Mouse (Mus musculus): ENCODE data around the gene Clmn. TPM values are rescaled to one million over a fixed set of nuclear protein-coding genes. Genes with fewer than 3 reads are reported as not detected.

Clmn gene
- total and polyA plus RNA-seq, 3 experiments: not detected

DNA sequence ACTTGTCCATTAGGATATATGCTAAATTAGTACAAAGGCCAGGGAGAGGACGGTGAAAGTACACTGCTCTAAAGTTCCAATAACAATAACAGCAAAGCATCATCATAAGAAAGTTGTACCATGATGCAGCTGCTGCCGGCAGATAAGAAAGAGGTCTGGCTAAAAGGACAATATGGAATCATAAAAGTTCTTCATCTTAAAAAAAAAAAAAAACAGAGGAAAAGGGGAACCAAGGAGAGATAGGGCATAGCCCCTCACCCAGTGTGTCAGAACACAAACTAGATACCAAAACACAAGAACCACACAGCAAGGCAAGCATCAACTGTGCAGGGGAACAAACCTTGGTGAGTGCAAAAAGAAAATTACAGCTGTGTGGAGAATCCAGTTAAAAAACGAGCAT, 27.4 kb upstream of the Clmn start:
- H3K4me1 ChIP-seq (ENCODE audit: control insufficient read depth in 1 of 2, insufficient read depth in 2 of 2, low read length in 2 of 2): no peaks in the 10 kb centered on the region; a peak in 1 of 4 replicates
- no peaks in the 10 kb centered on the region for H3K36me3 ChIP-seq (ENCODE audit: control insufficient read depth in 1 of 2, insufficient read depth in 2 of 2, low read length in 2 of 2)
- no peaks in the 10 kb centered on the region for H3K27me3 ChIP-seq (ENCODE audit: control insufficient read depth in 1 of 2, insufficient read depth in 2 of 2, low read length in 2 of 2)
- DNase-seq (ENCODE audit: low read depth, low spot score): peak; percentile 53
- H3K27ac ChIP-seq (ENCODE audit: control insufficient read depth, low read depth, low read length): peak overlapping the region; percentile 13; the same call in 1 of the 2 replicates
- TF ChIP-seq ZNF384 (IDR thresholded peaks at IDR 0.05; ENCODE audit: low read depth, low read length): peak; percentile 93
- TF ChIP-seq EP300 (IDR thresholded peaks at IDR 0.05; ENCODE audit: low read depth in 1 of 2, low read length in 2 of 2): peak; percentile 54 to 64; a peak in 3 of 4 replicates
- peak; percentile 91 for TF ChIP-seq TAL1 (IDR thresholded peaks at IDR 0.05; ENCODE audit: low read length)
- TF ChIP-seq TCF12 (IDR thresholded peaks at IDR 0.05; ENCODE audit: low read depth, low read length): peak; percentile 61
- TF ChIP-seq GATA1 (IDR thresholded peaks at IDR 0.05; ENCODE audit: low read depth, low read length): peak; percentile 40
- TF ChIP-seq ETS1 (IDR thresholded peaks at IDR 0.05; ENCODE audit: low read depth, low read length): peak; percentile 35; the same call in 1 of the 2 replicates
- no peak; the same call in 1 of the 2 replicates for TF ChIP-seq SIN3A (IDR thresholded peaks at IDR 0.05; ENCODE audit: low read length)
- TF ChIP-seq ZKSCAN1 (IDR thresholded peaks at IDR 0.05; ENCODE audit: low read depth, low read length): peak; percentile 27; the same call in 1 of the 2 replicates
- no peak for TF ChIP-seq GABPA (IDR thresholded peaks at IDR 0.05; ENCODE audit: low read depth, low read length)
- no peak overlapping the region for H3K9ac ChIP-seq (ENCODE audit: control insufficient read depth, low read depth, low read length, poor library complexity, severe bottlenecking)
- no peaks in the 10 kb centered on the region for H3K79me2 ChIP-seq (ENCODE audit: control insufficient read depth, insufficient read depth, low read length, poor library complexity)
- no peaks in the 10 kb centered on the region for H3K9me3 ChIP-seq (replicated peaks; ENCODE audit: insufficient read depth, low read length)
- no peak overlapping the region for H3K4me3 ChIP-seq (ENCODE audit: control insufficient read depth in 1 of 2, insufficient read depth in 1 of 2, low read depth in 2 of 2, low read length in 2 of 2)

DNA sequence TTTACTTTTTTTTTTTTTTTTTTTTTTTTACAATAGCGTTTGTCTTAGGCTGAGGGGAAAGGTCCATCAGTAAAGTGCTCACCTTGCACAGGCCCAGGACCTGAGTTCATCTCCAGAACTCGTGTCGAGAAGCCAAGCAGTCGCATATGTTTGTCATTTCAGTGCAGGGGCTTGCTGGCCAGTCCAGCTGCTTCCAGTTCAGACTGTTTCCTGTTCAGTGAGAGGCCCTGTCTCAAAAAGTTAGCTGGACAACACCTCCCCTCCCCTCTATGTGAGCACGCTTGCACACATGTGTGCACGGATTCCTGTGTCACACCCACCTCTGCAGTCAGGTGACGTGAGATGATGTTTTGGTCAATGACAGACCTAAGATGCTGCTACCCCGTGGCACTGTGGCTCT, 25.2 kb upstream of the Clmn start:
- no peak for DNase-seq (ENCODE audit: low read depth, low spot score)
- Histone ChIP-seq H3K36me3 (ENCODE audit: control insufficient read depth in 1 of 2, insufficient read depth in 2 of 2, low read length in 2 of 2) (no peaks in the 10 kb centered on the region), H3K27ac (ENCODE audit: control insufficient read depth, low read depth, low read length) (no peak overlapping the region), H3K9me3 (replicated peaks; ENCODE audit: insufficient read depth, low read length) (no peaks in the 10 kb centered on the region), H3K27me3 (ENCODE audit: control insufficient read depth in 1 of 2, insufficient read depth in 2 of 2, low read length in 2 of 2) (no peaks in the 10 kb centered on the region), H3K9ac (ENCODE audit: control insufficient read depth, low read depth, low read length, poor library complexity, severe bottlenecking) (no peak overlapping the region), H3K4me1 (ENCODE audit: control insufficient read depth in 1 of 2, insufficient read depth in 2 of 2, low read length in 2 of 2) (no peaks in the 10 kb centered on the region; a peak in 1 of 4 replicates), H3K79me2 (ENCODE audit: control insufficient read depth, insufficient read depth, low read length, poor library complexity) (no peaks in the 10 kb centered on the region), H3K4me3 (ENCODE audit: control insufficient read depth in 1 of 2, insufficient read depth in 1 of 2, low read depth in 2 of 2, low read length in 2 of 2) (no peak overlapping the region)
- TF ChIP-seq ZKSCAN1 (IDR thresholded peaks at IDR 0.05; ENCODE audit: low read depth, low read length): no peak
- no peak for TF ChIP-seq ZMIZ1 (IDR thresholded peaks at IDR 0.05; ENCODE audit: low read depth, low read length)
- TF ChIP-seq RAD21 (IDR thresholded peaks at IDR 0.05; ENCODE audit: low read depth, low read length): no peak
- no peak for TF ChIP-seq UBTF (IDR thresholded peaks at IDR 0.05; ENCODE audit: borderline replicate concordance, insufficient read depth, low read depth, low read length)
- no peak for TF ChIP-seq POLR2AphosphoS2 (IDR thresholded peaks at IDR 0.05; ENCODE audit: low read length)
- no peak for TF ChIP-seq MXI1 (IDR thresholded peaks at IDR 0.05; ENCODE audit: low read depth, low read length)
- no peak for TF ChIP-seq POLR2A (IDR thresholded peaks at IDR 0.05; ENCODE audit: control insufficient read depth in 1 of 2, insufficient read depth in 1 of 2, low read depth in 1 of 2, low read length in 2 of 2, poor library complexity in 1 of 2)
- TF ChIP-seq MAX (IDR thresholded peaks at IDR 0.05; ENCODE audit: low read length): no peak
- TF ChIP-seq TCF12 (IDR thresholded peaks at IDR 0.05; ENCODE audit: low read depth, low read length): no peak
- no peak for TF ChIP-seq RCOR1 (IDR thresholded peaks at IDR 0.05; ENCODE audit: low read depth, low read length)
- TF ChIP-seq MYB (IDR thresholded peaks at IDR 0.05; ENCODE audit: low read depth, low read length): no peak
- TF ChIP-seq TBP (IDR thresholded peaks at IDR 0.05; ENCODE audit: low read depth, low read length): no peak
- TF ChIP-seq BHLHE40 (IDR thresholded peaks at IDR 0.05; ENCODE audit: borderline replicate concordance, low read depth, low read length): no peak
- TF ChIP-seq HCFC1 (IDR thresholded peaks at IDR 0.05; ENCODE audit: low read depth, low read length): no peak
- TF ChIP-seq TAL1 (IDR thresholded peaks at IDR 0.05; ENCODE audit: low read length): no peak
- TF ChIP-seq MAFK (IDR thresholded peaks at IDR 0.05; ENCODE audit: borderline replicate concordance, low read depth, low read length): no peak
- TF ChIP-seq MAZ (IDR thresholded peaks at IDR 0.05; ENCODE audit: low read depth, low read length): no peak
- TF ChIP-seq EP300 (IDR thresholded peaks at IDR 0.05; ENCODE audit: low read depth in 1 of 2, low read length in 2 of 2): no peak
- no peak for TF ChIP-seq E2F4 (IDR thresholded peaks at IDR 0.05; ENCODE audit: borderline replicate concordance, low read depth, low read length)
